Mouse (Mus musculus) E14TG2a.4 (cell line): Measurements from ENCODE around the gene Rab3a.

Source experiments
- H3K27me3 ChIP-seq: 2 replicates; pipeline ENCODE4 v1.6.1; 2014; ENCODE audit warnings: low read length, control low read depth; ENCODE audit not compliant: insufficient read depth
- H3K36me3 ChIP-seq: 2 replicates; pipeline ENCODE4 v1.6.1; 2014; ENCODE audit warnings: low read length, control low read depth; ENCODE audit not compliant: insufficient read depth
- H3K4me1 ChIP-seq: replicated peaks from 2 replicates; pipeline ENCODE4 v1.6.1; 2014; ENCODE audit warnings: low read depth, low read length, control low read depth
- H3K4me3 ChIP-seq: replicated peaks from 2 replicates; pipeline ENCODE4 v1.5.1; 2014; ENCODE audit warnings: mild to moderate bottlenecking, low read length
- H3K9me3 ChIP-seq: 2 replicates; pipeline ENCODE4 v1.6.1; 2014; ENCODE audit warnings: low read length, control low read depth
- CTCF ChIP-seq: conservative IDR thresholded peaks from 2 replicates; pipeline ENCODE4 v1.5.1; 2014; ENCODE audit warnings: low read length
- NANOG ChIP-seq: IDR thresholded peaks from 2 replicates; pipeline ENCODE4 v1.6.1; 2014; ENCODE audit warnings: borderline replicate concordance, low read length, mixed read lengths
- POU5F1 ChIP-seq: IDR thresholded peaks from 2 replicates; pipeline ENCODE4 v1.6.1; 2014; ENCODE audit warnings: low read length, borderline replicate concordance

Rab3a gene

DNA sequence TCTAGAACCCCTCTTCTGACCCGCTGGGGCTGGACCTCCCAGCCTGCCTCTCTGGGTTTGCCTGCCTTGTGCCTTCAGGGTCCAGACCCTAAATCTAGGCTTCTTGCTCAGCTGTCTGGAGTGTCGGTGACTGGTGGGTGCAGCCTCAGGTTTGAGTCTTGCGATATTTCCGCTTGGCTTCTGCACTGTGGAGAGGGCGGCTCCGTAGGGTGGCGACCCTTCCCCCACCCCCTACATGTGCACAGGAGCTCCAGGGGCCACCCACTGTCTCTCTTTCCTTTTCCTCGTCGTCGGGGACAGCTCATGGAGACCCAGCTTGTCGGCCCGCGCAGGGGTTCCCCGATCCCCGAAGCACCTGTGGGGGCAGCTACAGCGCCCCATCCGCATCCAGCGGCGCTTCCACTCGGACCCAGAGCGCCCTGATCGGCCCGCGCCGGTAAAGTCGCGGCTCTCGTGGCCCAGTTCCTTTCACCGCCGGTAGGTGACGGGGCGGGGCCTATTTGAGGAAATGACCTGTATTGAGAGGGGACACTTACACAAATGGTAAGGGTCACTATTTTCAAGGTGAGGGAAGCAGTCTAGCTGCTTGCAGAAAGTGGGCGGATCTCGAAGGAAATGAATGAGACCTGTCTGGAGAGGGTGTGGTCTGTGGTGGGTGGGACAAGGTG lies 24.5 kb upstream of the Rab3a start:
- no peaks in the 10 kb centered on the region for H3K36me3 ChIP-seq
- peaks cover 30% of the 10 kb centered on the region for H3K27me3 ChIP-seq
- H3K4me3 ChIP-seq: peak overlapping the region; percentile 73
- peaks cover 43% of the 10 kb centered on the region for H3K4me1 ChIP-seq
- no peak for TF ChIP-seq NANOG
- peak; percentile 35 for TF ChIP-seq CTCF
- H3K9me3 ChIP-seq: no peaks in the 10 kb centered on the region

DNA sequence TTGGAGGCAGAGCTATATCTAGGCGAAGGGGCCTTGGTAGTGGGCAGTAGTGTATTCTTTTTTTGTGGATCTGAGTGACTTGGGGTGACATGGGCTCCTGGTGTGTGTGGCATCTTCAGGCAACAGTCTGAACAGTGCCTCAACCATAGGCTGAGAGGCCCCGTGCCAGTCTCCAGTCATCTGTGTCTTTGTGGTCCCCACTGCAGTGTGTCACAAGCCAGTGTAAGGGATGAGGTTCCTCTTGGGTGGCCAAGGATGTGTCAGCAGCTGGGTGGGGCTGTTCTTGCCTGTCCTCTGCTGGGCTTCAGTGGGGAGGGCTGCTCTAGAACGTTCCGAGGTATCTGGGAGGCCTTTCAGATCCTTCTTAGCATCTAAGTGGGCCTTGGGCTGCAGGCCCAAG lies 23.5 kb upstream of the Rab3a start:
- Histone ChIP-seq H3K4me3 (no peak overlapping the region), H3K27me3 (peaks cover 30% of the 10 kb centered on the region), H3K4me1 (peaks cover 40% of the 10 kb centered on the region), H3K9me3 (no peaks in the 10 kb centered on the region), H3K36me3 (no peaks in the 10 kb centered on the region)
- TF ChIP-seq CTCF: no peak

DNA sequence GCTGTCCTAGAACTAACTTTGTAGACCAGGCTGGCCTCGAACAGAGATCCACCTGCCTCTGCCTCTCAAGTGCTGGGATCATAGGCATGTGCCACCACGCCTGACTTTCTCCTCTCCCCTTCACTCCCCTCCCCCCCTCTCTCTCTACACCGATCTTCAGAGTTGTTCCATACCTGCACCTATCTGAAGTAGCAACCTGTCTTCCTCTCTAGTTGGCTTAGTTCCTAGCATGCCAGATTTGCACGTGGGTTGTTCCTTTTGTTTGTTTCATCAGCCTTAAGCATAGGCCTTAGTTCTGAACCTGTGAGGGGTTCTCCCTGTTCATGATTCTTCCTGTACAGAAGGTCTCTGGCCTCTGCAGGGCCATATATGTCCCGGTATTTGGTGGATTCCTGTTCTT lies 16.8 kb upstream of the Rab3a start:
- Histone ChIP-seq H3K4me3 (no peak overlapping the region), H3K4me1 (peaks cover 17% of the 10 kb centered on the region), H3K27me3 (peaks cover 30% of the 10 kb centered on the region), H3K9me3 (no peaks in the 10 kb centered on the region), H3K36me3 (no peaks in the 10 kb centered on the region)
- TF ChIP-seq NANOG (no peak), POU5F1 (no peak), CTCF (no peak)

DNA sequence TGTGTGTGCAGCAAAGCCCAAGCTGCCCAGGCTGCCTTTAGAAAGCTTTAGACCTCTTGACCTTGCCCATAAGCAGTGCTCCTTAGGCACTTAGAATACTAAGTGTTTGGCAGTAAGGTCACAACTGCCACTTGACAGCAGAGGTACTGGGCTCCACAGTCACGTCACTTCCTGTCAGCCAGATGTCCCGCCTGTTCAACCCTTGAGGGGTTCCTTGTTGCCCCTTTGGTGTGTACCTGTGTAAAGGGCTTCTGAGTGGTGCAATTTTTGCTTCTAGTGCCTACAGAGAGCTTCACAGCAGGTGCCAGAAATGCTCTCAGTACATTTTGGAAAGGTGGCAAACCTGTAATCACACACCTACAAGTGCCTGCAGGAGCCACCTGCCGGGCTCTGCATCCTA lies 16.3 kb upstream of the Rab3a start:
- no peaks in the 10 kb centered on the region for H3K36me3 ChIP-seq
- TF ChIP-seq NANOG (no peak), CTCF (no peak), POU5F1 (no peak)
- H3K9me3 ChIP-seq: no peaks in the 10 kb centered on the region
- H3K4me3 ChIP-seq: no peak overlapping the region
- H3K27me3 ChIP-seq: peaks cover 36% of the 10 kb centered on the region
- H3K4me1 ChIP-seq: peaks cover 18% of the 10 kb centered on the region

DNA sequence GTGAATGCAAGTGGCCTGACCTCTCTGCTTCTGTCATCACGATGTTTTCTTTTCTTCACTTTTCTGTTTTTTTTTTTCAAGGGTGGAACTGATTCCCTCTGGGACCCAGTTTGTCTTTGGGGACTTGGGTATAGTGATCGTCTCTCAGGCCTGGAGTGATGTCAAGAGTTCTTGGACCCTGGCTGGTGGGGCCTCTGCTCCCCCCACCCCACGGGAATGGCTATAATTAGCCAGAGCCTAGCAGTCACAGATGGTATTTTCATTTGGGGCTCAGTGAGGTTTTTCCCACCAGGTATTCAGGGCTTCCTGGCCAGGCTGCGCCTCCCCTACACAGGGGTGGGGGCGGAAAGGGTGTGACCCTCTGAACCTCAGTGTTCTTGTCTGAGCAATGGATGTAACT lies 12.8 kb upstream of the Rab3a start:
- no peak overlapping the region for H3K4me3 ChIP-seq
- peaks cover 51% of the 10 kb centered on the region for H3K4me1 ChIP-seq
- H3K36me3 ChIP-seq: no peaks in the 10 kb centered on the region
- TF ChIP-seq NANOG (no peak), POU5F1 (no peak), CTCF (no peak)
- H3K9me3 ChIP-seq: no peaks in the 10 kb centered on the region
- H3K27me3 ChIP-seq: peaks cover 70% of the 10 kb centered on the region

DNA sequence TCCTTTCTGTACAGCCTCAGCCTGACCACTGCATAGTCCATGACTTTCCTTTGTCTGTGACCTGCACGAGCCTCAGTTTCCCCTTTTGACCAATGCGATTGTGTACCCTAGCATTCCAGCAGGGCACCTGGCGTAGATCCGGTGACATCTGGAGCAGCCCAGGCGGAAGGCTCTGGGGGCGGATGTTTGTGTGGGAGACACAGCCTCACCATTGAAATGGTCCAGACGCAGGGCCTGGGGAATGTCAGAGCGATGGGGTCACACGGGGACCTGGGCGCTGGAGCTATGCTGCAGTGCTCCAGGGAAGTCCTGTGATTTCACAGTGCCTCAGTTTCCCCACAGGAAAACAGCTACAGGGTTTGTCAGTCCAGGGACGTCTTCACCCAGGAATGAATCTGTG lies 12.3 kb upstream of the Rab3a start:
- H3K27me3 ChIP-seq: peaks cover 75% of the 10 kb centered on the region
- no peak overlapping the region for H3K4me3 ChIP-seq
- H3K4me1 ChIP-seq: peaks cover 54% of the 10 kb centered on the region
- H3K9me3 ChIP-seq: no peaks in the 10 kb centered on the region
- no peak for TF ChIP-seq CTCF
- TF ChIP-seq POU5F1: no peak
- TF ChIP-seq NANOG: no peak
- H3K36me3 ChIP-seq: no peaks in the 10 kb centered on the region

DNA sequence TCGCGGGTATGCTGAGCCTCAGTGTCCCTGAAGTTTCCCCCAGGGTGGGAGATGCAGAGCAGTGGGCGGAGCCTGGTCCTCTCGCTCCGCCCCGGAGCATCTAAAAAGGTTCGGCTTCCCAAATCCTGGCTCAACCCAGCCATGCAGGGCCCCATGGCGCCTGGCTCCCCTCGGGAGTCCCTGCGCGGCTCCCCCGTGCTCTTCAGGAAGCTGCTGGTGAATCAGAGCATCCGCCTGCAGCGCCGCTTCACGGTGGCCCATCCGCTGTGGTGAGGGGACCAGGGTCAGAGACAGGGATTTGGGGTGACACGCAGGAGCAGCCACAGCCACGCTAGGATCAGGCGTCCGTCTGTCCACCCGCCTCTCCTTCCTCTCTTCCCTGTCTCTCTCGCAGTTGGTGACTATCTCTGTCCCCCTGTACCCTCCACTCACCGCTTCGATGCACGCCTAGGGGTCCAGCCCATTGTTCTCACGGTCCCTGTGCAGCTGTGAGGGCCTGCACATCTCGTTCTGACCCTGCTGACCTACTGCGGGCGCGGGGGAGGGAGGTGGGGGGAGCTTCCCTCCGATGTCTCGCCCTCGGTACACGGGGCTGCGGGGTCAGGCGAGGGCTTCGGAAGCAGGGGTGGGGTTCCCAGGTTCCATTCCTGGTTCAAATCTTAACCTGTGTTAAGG lies 11.4 kb upstream of the Rab3a start:
- TF ChIP-seq NANOG (no peak), POU5F1 (no peak), CTCF (no peak)
- Histone ChIP-seq H3K9me3 (no peaks in the 10 kb centered on the region), H3K36me3 (no peaks in the 10 kb centered on the region), H3K27me3 (peaks cover 82% of the 10 kb centered on the region), H3K4me1 (peaks cover 64% of the 10 kb centered on the region), H3K4me3 (peak overlapping the region; percentile 77)

DNA sequence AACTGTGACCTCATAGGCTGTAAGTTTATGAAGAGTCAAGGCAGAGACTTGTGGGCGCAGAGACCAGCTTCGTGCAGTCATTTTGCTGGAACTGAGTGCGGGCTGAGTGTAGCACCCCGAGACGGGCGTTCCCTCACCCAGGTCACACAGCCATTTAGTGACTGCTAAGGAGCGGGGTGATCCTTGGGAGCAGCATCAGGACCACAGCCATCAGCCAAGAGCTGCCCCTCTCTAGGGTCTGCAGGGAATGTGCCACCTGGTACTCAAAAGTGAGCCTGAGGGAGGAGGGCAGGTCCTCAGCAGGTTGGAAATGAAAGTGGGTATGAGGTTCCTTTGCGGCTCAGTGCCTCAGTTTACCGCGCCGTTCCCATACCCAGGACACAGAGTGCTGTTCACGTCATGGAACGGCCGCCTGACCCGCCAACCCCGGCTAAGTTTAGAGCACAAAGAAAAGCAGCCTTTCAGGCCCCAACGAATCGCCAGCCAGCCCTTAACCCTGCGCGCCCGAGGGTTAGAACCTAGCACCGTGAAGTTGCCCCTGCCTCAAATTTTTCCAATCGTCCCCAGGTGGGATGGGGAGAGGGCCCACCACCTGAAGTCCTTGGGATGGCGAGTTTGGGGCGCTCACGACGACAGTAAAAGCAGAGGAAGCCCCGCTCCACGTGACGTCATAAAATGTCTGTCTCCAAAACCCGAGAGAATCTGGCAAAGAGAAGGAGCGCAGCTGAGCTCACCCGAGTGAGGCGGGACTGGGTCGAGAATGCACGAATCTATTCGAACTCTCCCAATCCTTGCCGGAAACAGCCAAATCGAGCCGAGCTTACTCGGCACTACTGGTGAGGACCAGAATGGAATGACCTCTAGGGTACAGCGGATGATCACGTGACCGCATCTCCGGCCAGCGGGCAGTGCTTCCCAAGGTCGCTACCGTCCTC lies 10.6 kb upstream of the Rab3a start:
- Histone ChIP-seq H3K4me1 (peaks cover 72% of the 10 kb centered on the region), H3K9me3 (no peaks in the 10 kb centered on the region), H3K36me3 (no peaks in the 10 kb centered on the region), H3K4me3 (peak overlapping the region; percentile 77), H3K27me3 (peaks cover 84% of the 10 kb centered on the region)
- no peak for TF ChIP-seq NANOG
- TF ChIP-seq POU5F1: no peak
- no peak for TF ChIP-seq CTCF
